Mouse (Mus musculus): ENCODE results near the gene Rab43. TPM values are rescaled to one million over a fixed set of nuclear protein-coding genes. Genes with fewer than 3 reads are reported as not detected.

Gene Rab43
- polyA plus RNA-seq, 1 experiment = not detected

- TF ChIP-seq POLR2A (IDR thresholded peaks at IDR 0.05; ENCODE audit: insufficient read depth, low read depth, low read length) (no peak), CTCF (IDR thresholded peaks at IDR 0.05; ENCODE audit: insufficient read depth, low read depth, low read length) (no peak)
- H3K4me3 ChIP-seq (ENCODE audit: insufficient read depth, low read depth, low read length) = no peak overlapping the region
- H3K27ac ChIP-seq (ENCODE audit: insufficient read depth, low read depth, low read length) = no peak overlapping the region
- WGBS = 91% methylated on average over 2 of the region's 2 CpGs
- no peaks in the 10 kb centered on the region for H3K4me1 ChIP-seq (ENCODE audit: control insufficient read depth, insufficient read depth, low read length)
Observed at GRCm38 (mm10) chr6:87748078-87748477, 63.9 kb downstream of the Rab43 start.

- TF ChIP-seq POLR2A (IDR thresholded peaks at IDR 0.05; ENCODE audit: insufficient read depth, low read depth, low read length) (no peak), CTCF (IDR thresholded peaks at IDR 0.05; ENCODE audit: insufficient read depth, low read depth, low read length) (no peak)
- H3K27ac ChIP-seq (ENCODE audit: insufficient read depth, low read depth, low read length) = no peak overlapping the region
- WGBS = 76% methylated on average over 2 of the region's 2 CpGs
- no peaks in the 10 kb centered on the region for H3K4me1 ChIP-seq (ENCODE audit: control insufficient read depth, insufficient read depth, low read length)
- H3K4me3 ChIP-seq (ENCODE audit: insufficient read depth, low read depth, low read length) = no peak overlapping the region
Observed at GRCm38 (mm10) chr6:87746849-87747248, 65.1 kb downstream of the Rab43 start.

GRCm38 (mm10) chr6:87746059-87746458 is 65.9 kb downstream of the Rab43 start:
- no peak overlapping the region for H3K4me3 ChIP-seq (ENCODE audit: insufficient read depth, low read depth, low read length)
- WGBS = 60% methylated on average over 3 of the region's 3 CpGs
- no peaks in the 10 kb centered on the region for H3K4me1 ChIP-seq (ENCODE audit: control insufficient read depth, insufficient read depth, low read length)
- TF ChIP-seq POLR2A (IDR thresholded peaks at IDR 0.05; ENCODE audit: insufficient read depth, low read depth, low read length) (no peak), CTCF (IDR thresholded peaks at IDR 0.05; ENCODE audit: insufficient read depth, low read depth, low read length) (no peak)
- H3K27ac ChIP-seq (ENCODE audit: insufficient read depth, low read depth, low read length) = no peak overlapping the region

GRCm38 (mm10) chr6:87745301-87745700 is 66.7 kb downstream of the Rab43 start:
- WGBS = 48% methylated on average over 1 of the region's 1 CpGs

GRCm38 (mm10) chr6:87744632-87745031 is 67.3 kb downstream of the Rab43 start:
- H3K4me3 ChIP-seq (ENCODE audit: insufficient read depth, low read depth, low read length) = no peak overlapping the region
- WGBS = 92% methylated on average over 3 of the region's 3 CpGs
- H3K27ac ChIP-seq (ENCODE audit: insufficient read depth, low read depth, low read length) = no peak overlapping the region
- H3K4me1 ChIP-seq (ENCODE audit: control insufficient read depth, insufficient read depth, low read length) = no peaks in the 10 kb centered on the region
- no peak for TF ChIP-seq POLR2A (IDR thresholded peaks at IDR 0.05; ENCODE audit: insufficient read depth, low read depth, low read length)
- no peak for TF ChIP-seq CTCF (IDR thresholded peaks at IDR 0.05; ENCODE audit: insufficient read depth, low read depth, low read length)

More at GRCm38 (mm10) chr6:87745301-87745700, 66.7 kb downstream of the Rab43 start:
- TF ChIP-seq POLR2A (IDR thresholded peaks at IDR 0.05; ENCODE audit: insufficient read depth, low read depth, low read length) (no peak), CTCF (IDR thresholded peaks at IDR 0.05; ENCODE audit: insufficient read depth, low read depth, low read length) (no peak)
- no peak overlapping the region for H3K4me3 ChIP-seq (ENCODE audit: insufficient read depth, low read depth, low read length)
- H3K27ac ChIP-seq (ENCODE audit: insufficient read depth, low read depth, low read length) = no peak overlapping the region
- H3K4me1 ChIP-seq (ENCODE audit: control insufficient read depth, insufficient read depth, low read length) = no peaks in the 10 kb centered on the region

- no peak overlapping the region for H3K4me3 ChIP-seq (ENCODE audit: insufficient read depth, low read depth, low read length)
Observed at GRCm38 (mm10) chr6:87743281-87743680, 68.7 kb downstream of the Rab43 start.

GRCm38 (mm10) chr6:87742804-87743203 is 69.2 kb downstream of the Rab43 start:
- H3K4me3 ChIP-seq (ENCODE audit: insufficient read depth, low read depth, low read length) = no peak overlapping the region
- WGBS = 85% methylated on average over 5 of the region's 5 CpGs
- no peaks in the 10 kb centered on the region for H3K4me1 ChIP-seq (ENCODE audit: control insufficient read depth, insufficient read depth, low read length)
- H3K27ac ChIP-seq (ENCODE audit: insufficient read depth, low read depth, low read length) = no peak overlapping the region
- TF ChIP-seq POLR2A (IDR thresholded peaks at IDR 0.05; ENCODE audit: insufficient read depth, low read depth, low read length) (no peak), CTCF (IDR thresholded peaks at IDR 0.05; ENCODE audit: insufficient read depth, low read depth, low read length) (no peak)

More at GRCm38 (mm10) chr6:87743281-87743680, 68.7 kb downstream of the Rab43 start:
- Histone ChIP-seq H3K4me1 (ENCODE audit: control insufficient read depth, insufficient read depth, low read length) (no peaks in the 10 kb centered on the region), H3K27ac (ENCODE audit: insufficient read depth, low read depth, low read length) (no peak overlapping the region)
- TF ChIP-seq CTCF (IDR thresholded peaks at IDR 0.05; ENCODE audit: insufficient read depth, low read depth, low read length) = no peak
- TF ChIP-seq POLR2A (IDR thresholded peaks at IDR 0.05; ENCODE audit: insufficient read depth, low read depth, low read length) = no peak
- 65% methylated on average over 5 of the region's 5 CpGs for WGBS

- no peak overlapping the region for H3K27ac ChIP-seq (ENCODE audit: insufficient read depth, low read depth, low read length)
- WGBS = 93% methylated on average over 8 of the region's 8 CpGs
- no peak overlapping the region for H3K4me3 ChIP-seq (ENCODE audit: insufficient read depth, low read depth, low read length)
- TF ChIP-seq CTCF (IDR thresholded peaks at IDR 0.05; ENCODE audit: insufficient read depth, low read depth, low read length) = no peak
- no peak for TF ChIP-seq POLR2A (IDR thresholded peaks at IDR 0.05; ENCODE audit: insufficient read depth, low read depth, low read length)
- H3K4me1 ChIP-seq (ENCODE audit: control insufficient read depth, insufficient read depth, low read length) = no peaks in the 10 kb centered on the region
Observed at GRCm38 (mm10) chr6:87741978-87742377, 70.0 kb downstream of the Rab43 start.

- Histone ChIP-seq H3K4me1 (ENCODE audit: control insufficient read depth, insufficient read depth, low read length) (no peaks in the 10 kb centered on the region), H3K4me3 (ENCODE audit: insufficient read depth, low read depth, low read length) (no peak overlapping the region), H3K27ac (ENCODE audit: insufficient read depth, low read depth, low read length) (no peak overlapping the region)
- TF ChIP-seq POLR2A (IDR thresholded peaks at IDR 0.05; ENCODE audit: insufficient read depth, low read depth, low read length) (no peak), CTCF (IDR thresholded peaks at IDR 0.05; ENCODE audit: insufficient read depth, low read depth, low read length) (no peak)
Observed at GRCm38 (mm10) chr6:87740496-87740895, 71.5 kb downstream of the Rab43 start.

GRCm38 (mm10) chr6:87739898-87740297 is 72.1 kb downstream of the Rab43 start:
- TF ChIP-seq CTCF (IDR thresholded peaks at IDR 0.05; ENCODE audit: insufficient read depth, low read depth, low read length) (no peak), POLR2A (IDR thresholded peaks at IDR 0.05; ENCODE audit: insufficient read depth, low read depth, low read length) (no peak)
- Histone ChIP-seq H3K27ac (ENCODE audit: insufficient read depth, low read depth, low read length) (no peak overlapping the region), H3K4me3 (ENCODE audit: insufficient read depth, low read depth, low read length) (no peak overlapping the region), H3K4me1 (ENCODE audit: control insufficient read depth, insufficient read depth, low read length) (no peaks in the 10 kb centered on the region)
- WGBS = 76% methylated on average over 6 of the region's 6 CpGs

Other genes with a start within 250 kb of the Rab43 start
- gene Prokr1, start 221.4 kb downstream of the Rab43 start, polyA plus RNA-seq (2012; ENCODE audit: insufficient read depth, insufficient read length, low replicate concordance, missing spikeins) = not detected in 2 replicates
- not detected in 2 replicates for gene Aplf, start 140.0 kb downstream of the Rab43 start, polyA plus RNA-seq (2012; ENCODE audit: insufficient read depth, insufficient read length, low replicate concordance, missing spikeins)
- gene Efcc1, start 81.3 kb downstream of the Rab43 start, polyA plus RNA-seq (2012; ENCODE audit: insufficient read depth, insufficient read length, low replicate concordance, missing spikeins) = not detected in 2 replicates
- gene Gp9, start 34.1 kb downstream of the Rab43 start, polyA plus RNA-seq (2012; ENCODE audit: insufficient read depth, insufficient read length, low replicate concordance, missing spikeins) = not detected in 2 replicates
- not detected in 2 replicates for gene Gm45140, start 23.6 kb upstream of the Rab43 start, polyA plus RNA-seq (2012; ENCODE audit: insufficient read depth, insufficient read length, low replicate concordance, missing spikeins)
- gene Isy1, start 26.6 kb upstream of the Rab43 start, polyA plus RNA-seq (2012; ENCODE audit: insufficient read depth, insufficient read length, low replicate concordance, missing spikeins) = 368 TPM in 1 of 2 replicates, not detected in the other
- 294 and 693 TPM in 2 replicates for gene Cnbp, start 38.9 kb upstream of the Rab43 start, polyA plus RNA-seq (2012; ENCODE audit: insufficient read depth, insufficient read length, low replicate concordance, missing spikeins)
- gene Copg1, start 75.7 kb upstream of the Rab43 start, polyA plus RNA-seq (2012; ENCODE audit: insufficient read depth, insufficient read length, low replicate concordance, missing spikeins) = 490 TPM in 1 of 2 replicates, not detected in the other
- gene Hmces, start 101.8 kb upstream of the Rab43 start, polyA plus RNA-seq (2012; ENCODE audit: insufficient read depth, insufficient read length, low replicate concordance, missing spikeins) = not detected in 2 replicates
- gene H1fx, start 169.5 kb upstream of the Rab43 start, polyA plus RNA-seq (2012; ENCODE audit: insufficient read depth, insufficient read length, low replicate concordance, missing spikeins) = not detected in 2 replicates
- 304 TPM in 1 of 2 replicates, not detected in the other for gene Rab7, start 233.1 kb upstream of the Rab43 start, polyA plus RNA-seq (2012; ENCODE audit: insufficient read depth, insufficient read length, low replicate concordance, missing spikeins)

Measured in olfactory bulb, adult 2 months (tissue).